Mouse (Mus musculus): ENCODE results near the gene Cdk14. TPM values are rescaled to one million over a fixed set of nuclear protein-coding genes. Genes with fewer than 3 reads are reported as not detected.
A peak's percentile ranks its signal among the peaks of the same experiment; 100 is the strongest.
"Not testable (repeated sequence)": the region's sequence is repeated elsewhere in the genome, so short reads cannot be mapped to it uniquely, and the experiment has no call there.

Cdk14 gene
- polyA plus RNA-seq, 1 experiment from 2014 or later, result 29.9 TPM

- no peak for ATAC-seq (replicated peaks; ENCODE audit: insufficient number of reproducible peaks, low FRiP score, low TSS enrichment, low read depth)
- no peak overlapping the region for H3K4me2 ChIP-seq (ENCODE audit: low read depth, low read length)
- no peaks in the 10 kb centered on the region for H3K27me3 ChIP-seq (ENCODE audit: control insufficient read depth, insufficient read depth, low read length)
- no peak overlapping the region for H3K4me3 ChIP-seq (ENCODE audit: low read depth, low read length)
- no peak overlapping the region for H3K27ac ChIP-seq (replicated peaks; ENCODE audit: low read depth, low read length)
- H3K36me3 ChIP-seq (replicated peaks; ENCODE audit: control insufficient read depth, insufficient read depth, low read depth, low read length), result no peaks in the 10 kb centered on the region
- no peak overlapping the region for H3K9ac ChIP-seq (replicated peaks; ENCODE audit: low read length)
- no peaks in the 10 kb centered on the region for H3K4me1 ChIP-seq (ENCODE audit: control insufficient read depth, insufficient read depth, low read length)
- 78% methylated on average over 3 of the region's 3 CpGs for WGBS
- no peak for DNase-seq (ENCODE audit: low spot score)
- H3K9me3 ChIP-seq (replicated peaks; ENCODE audit: control insufficient read depth, low read length), result no peaks in the 10 kb centered on the region
These were observed 490.5 kb downstream of the Cdk14 start for GRCm38 (mm10) chr5:4929628-4930027.

GRCm38 (mm10) chr5:4924866-4925265, 495.2 kb downstream of the Cdk14 start:
- H3K9ac ChIP-seq (replicated peaks; ENCODE audit: low read length), result no peak overlapping the region
- H3K27me3 ChIP-seq (ENCODE audit: control insufficient read depth, insufficient read depth, low read length), result no peaks in the 10 kb centered on the region
- H3K4me3 ChIP-seq (ENCODE audit: low read depth, low read length), result no peak overlapping the region
- H3K27ac ChIP-seq (replicated peaks; ENCODE audit: low read depth, low read length), result no peak overlapping the region
- ATAC-seq (replicated peaks; ENCODE audit: insufficient number of reproducible peaks, low FRiP score, low TSS enrichment, low read depth) (no peak), DNase-seq (ENCODE audit: low spot score) (no peak)
- no peaks in the 10 kb centered on the region for H3K4me1 ChIP-seq (ENCODE audit: control insufficient read depth, insufficient read depth, low read length)
- no peaks in the 10 kb centered on the region for H3K9me3 ChIP-seq (replicated peaks; ENCODE audit: control insufficient read depth, low read length)
- WGBS, result 84% methylated on average over 6 of the region's 6 CpGs
- H3K4me2 ChIP-seq (ENCODE audit: low read depth, low read length), result no peak overlapping the region
- H3K36me3 ChIP-seq (replicated peaks; ENCODE audit: control insufficient read depth, insufficient read depth, low read depth, low read length), result no peaks in the 10 kb centered on the region

- no peak for ATAC-seq (replicated peaks; ENCODE audit: insufficient number of reproducible peaks, low FRiP score, low TSS enrichment, low read depth)
- no peaks in the 10 kb centered on the region for H3K27me3 ChIP-seq (ENCODE audit: control insufficient read depth, insufficient read depth, low read length)
- peak; percentile 81 for DNase-seq (ENCODE audit: low spot score)
These were observed 501.7 kb downstream of the Cdk14 start for GRCm38 (mm10) chr5:4918376-4918775.

GRCm38 (mm10) chr5:4917743-4918142, 502.4 kb downstream of the Cdk14 start:
- Histone ChIP-seq H3K9me3 (replicated peaks; ENCODE audit: control insufficient read depth, low read length) (no peaks in the 10 kb centered on the region), H3K4me1 (ENCODE audit: control insufficient read depth, insufficient read depth, low read length) (no peaks in the 10 kb centered on the region), H3K4me2 (ENCODE audit: low read depth, low read length) (no peak overlapping the region), H3K4me3 (ENCODE audit: low read depth, low read length) (no peak overlapping the region), H3K9ac (replicated peaks; ENCODE audit: low read length) (no peak overlapping the region), H3K27ac (replicated peaks; ENCODE audit: low read depth, low read length) (no peak overlapping the region), H3K27me3 (ENCODE audit: control insufficient read depth, insufficient read depth, low read length) (no peaks in the 10 kb centered on the region), H3K36me3 (replicated peaks; ENCODE audit: control insufficient read depth, insufficient read depth, low read depth, low read length) (no peaks in the 10 kb centered on the region)
- DNase-seq (ENCODE audit: low spot score), result no peak
- 81% methylated on average over 7 of the region's 7 CpGs for WGBS
- no peak for ATAC-seq (replicated peaks; ENCODE audit: insufficient number of reproducible peaks, low FRiP score, low TSS enrichment, low read depth)

More at GRCm38 (mm10) chr5:4918376-4918775, 501.7 kb downstream of the Cdk14 start:
- H3K36me3 ChIP-seq (replicated peaks; ENCODE audit: control insufficient read depth, insufficient read depth, low read depth, low read length), result no peaks in the 10 kb centered on the region
- WGBS, result 9% methylated on average over 6 of the region's 6 CpGs
- no peaks in the 10 kb centered on the region for H3K4me1 ChIP-seq (ENCODE audit: control insufficient read depth, insufficient read depth, low read length)
- H3K4me3 ChIP-seq (ENCODE audit: low read depth, low read length), result no peak overlapping the region
- no peaks in the 10 kb centered on the region for H3K9me3 ChIP-seq (replicated peaks; ENCODE audit: control insufficient read depth, low read length)
- no peak overlapping the region for H3K27ac ChIP-seq (replicated peaks; ENCODE audit: low read depth, low read length)
- no peak overlapping the region for H3K9ac ChIP-seq (replicated peaks; ENCODE audit: low read length)
- no peak overlapping the region for H3K4me2 ChIP-seq (ENCODE audit: low read depth, low read length)

GRCm38 (mm10) chr5:4917274-4917673, 502.8 kb downstream of the Cdk14 start:
- 80% methylated on average over 4 of the region's 4 CpGs for WGBS

GRCm38 (mm10) chr5:4916390-4917273, 503.5 kb downstream of the Cdk14 start:
- Histone ChIP-seq H3K27ac (replicated peaks; ENCODE audit: low read depth, low read length) (no peak overlapping the region), H3K4me1 (ENCODE audit: control insufficient read depth, insufficient read depth, low read length) (no peaks in the 10 kb centered on the region), H3K4me2 (ENCODE audit: low read depth, low read length) (no peak overlapping the region), H3K4me3 (ENCODE audit: low read depth, low read length) (no peak overlapping the region), H3K27me3 (ENCODE audit: control insufficient read depth, insufficient read depth, low read length) (no peaks in the 10 kb centered on the region), H3K9ac (replicated peaks; ENCODE audit: low read length) (no peak overlapping the region), H3K9me3 (replicated peaks; ENCODE audit: control insufficient read depth, low read length) (no peaks in the 10 kb centered on the region), H3K36me3 (replicated peaks; ENCODE audit: control insufficient read depth, insufficient read depth, low read depth, low read length) (no peaks in the 10 kb centered on the region)
- no peak for ATAC-seq (replicated peaks; ENCODE audit: insufficient number of reproducible peaks, low FRiP score, low TSS enrichment, low read depth)
- DNase-seq (ENCODE audit: low spot score), result no peak
- WGBS, result 89% methylated on average over 10 of the region's 10 CpGs

More at GRCm38 (mm10) chr5:4917274-4917673, 502.8 kb downstream of the Cdk14 start:
- H3K9me3 ChIP-seq (replicated peaks; ENCODE audit: control insufficient read depth, low read length), result no peaks in the 10 kb centered on the region
- H3K36me3 ChIP-seq (replicated peaks; ENCODE audit: control insufficient read depth, insufficient read depth, low read depth, low read length), result no peaks in the 10 kb centered on the region
- H3K9ac ChIP-seq (replicated peaks; ENCODE audit: low read length), result no peak overlapping the region
- no peak overlapping the region for H3K4me3 ChIP-seq (ENCODE audit: low read depth, low read length)
- ATAC-seq (replicated peaks; ENCODE audit: insufficient number of reproducible peaks, low FRiP score, low TSS enrichment, low read depth) (no peak), DNase-seq (ENCODE audit: low spot score) (no peak)
- no peaks in the 10 kb centered on the region for H3K4me1 ChIP-seq (ENCODE audit: control insufficient read depth, insufficient read depth, low read length)
- no peak overlapping the region for H3K4me2 ChIP-seq (ENCODE audit: low read depth, low read length)
- no peak overlapping the region for H3K27ac ChIP-seq (replicated peaks; ENCODE audit: low read depth, low read length)
- H3K27me3 ChIP-seq (ENCODE audit: control insufficient read depth, insufficient read depth, low read length), result no peaks in the 10 kb centered on the region

- H3K4me2 ChIP-seq (ENCODE audit: low read depth, low read length); H3K4me1 ChIP-seq (ENCODE audit: control insufficient read depth, insufficient read depth, low read length); H3K36me3 ChIP-seq (replicated peaks; ENCODE audit: control insufficient read depth, insufficient read depth, low read depth, low read length); ATAC-seq (replicated peaks; ENCODE audit: insufficient number of reproducible peaks, low FRiP score, low TSS enrichment, low read depth); H3K27ac ChIP-seq (replicated peaks; ENCODE audit: low read depth, low read length); H3K4me3 ChIP-seq (ENCODE audit: low read depth, low read length); H3K9ac ChIP-seq (replicated peaks; ENCODE audit: low read length); DNase-seq (ENCODE audit: low spot score); H3K27me3 ChIP-seq (ENCODE audit: control insufficient read depth, insufficient read depth, low read length); H3K9me3 ChIP-seq (replicated peaks; ENCODE audit: control insufficient read depth, low read length): not testable (repeated sequence)
- WGBS, result 88% methylated on average over 3 of the region's 3 CpGs
These were observed 515.2 kb downstream of the Cdk14 start for GRCm38 (mm10) chr5:4904911-4905310.

GRCm38 (mm10) chr5:4898241-4898640, 521.9 kb downstream of the Cdk14 start:
- H3K9me3 ChIP-seq (replicated peaks; ENCODE audit: control insufficient read depth, low read length), result no peaks in the 10 kb centered on the region
- H3K4me3 ChIP-seq (ENCODE audit: low read depth, low read length), result no peak overlapping the region
- H3K4me2 ChIP-seq (ENCODE audit: low read depth, low read length), result no peak overlapping the region
- H3K27me3 ChIP-seq (ENCODE audit: control insufficient read depth, insufficient read depth, low read length), result no peaks in the 10 kb centered on the region
- DNase-seq (ENCODE audit: low spot score) (no peak), ATAC-seq (replicated peaks; ENCODE audit: insufficient number of reproducible peaks, low FRiP score, low TSS enrichment, low read depth) (no peak)
- WGBS, result 96% methylated on average over 2 of the region's 2 CpGs
- H3K4me1 ChIP-seq (ENCODE audit: control insufficient read depth, insufficient read depth, low read length), result no peaks in the 10 kb centered on the region
- H3K36me3 ChIP-seq (replicated peaks; ENCODE audit: control insufficient read depth, insufficient read depth, low read depth, low read length), result no peaks in the 10 kb centered on the region
- no peak overlapping the region for H3K27ac ChIP-seq (replicated peaks; ENCODE audit: low read depth, low read length)
- H3K9ac ChIP-seq (replicated peaks; ENCODE audit: low read length), result no peak overlapping the region

All from embryonic facial prominence, embryonic 11.5 days (tissue).